Mouse (Mus musculus) kidney, adult 2 months (tissue): Measurements from ENCODE around the gene Dppa4.

Experiments
- CTCF ChIP-seq: fragments of 200-500 bp; conservative IDR thresholded peaks from 2 replicates; pipeline ENCODE4 v1.5.1; 2011; ENCODE audit warnings: low read depth, mild to moderate bottlenecking, control low read depth, low read length, moderate library complexity, mixed read lengths; ENCODE audit not compliant: insufficient read depth, insufficient read length
- POLR2A ChIP-seq: fragments of 200-500 bp; IDR thresholded peaks from one replicate; pipeline ENCODE4 v1.6.1; 2011; ENCODE audit warnings: low read depth, low read length, control low read depth

- TF ChIP-seq CTCF (no peak), POLR2A (no peak)
These were observed 39.6 kb downstream of the Dppa4 start for GRCm38 (mm10) chr16:48323133-48323532.
